Mouse (Mus musculus) adrenal gland, postnatal 36 days (tissue): ENCODE data around the gene Gpx4. TPM values are rescaled to one million over a fixed set of nuclear protein-coding genes. Genes with fewer than 3 reads are reported as not detected.

Source experiments
- DNase-seq, 2 experiments: peaks; one replicate each; pipeline ENCODE4 v3.0.0; 2021; ENCODE audit warnings: mixed read lengths in 1 of 2
- total RNA-seq, 2 experiments: library from RNA; stranded (reverse); gene quantifications; 2 replicates each; pipeline ENCODE4 v1.2.3; 2021

Gpx4 gene
- total RNA-seq, 2 experiments from 2014 or later: 1,198 to 1,301 TPM

GRCm38 (mm10) chr10:80072623-80073489 is 25.9 kb downstream of the Gpx4 start:
- DNase-seq: peak in 1 of 2 experiments; percentile 54

- DNase-seq: peak; percentile 87 to 88
Measured at GRCm38 (mm10) chr10:80074813-80075601, 28.0 kb downstream of the Gpx4 start.

- DNase-seq: no peak
Measured at GRCm38 (mm10) chr10:80075924-80076323, 29.0 kb downstream of the Gpx4 start.

DNA sequence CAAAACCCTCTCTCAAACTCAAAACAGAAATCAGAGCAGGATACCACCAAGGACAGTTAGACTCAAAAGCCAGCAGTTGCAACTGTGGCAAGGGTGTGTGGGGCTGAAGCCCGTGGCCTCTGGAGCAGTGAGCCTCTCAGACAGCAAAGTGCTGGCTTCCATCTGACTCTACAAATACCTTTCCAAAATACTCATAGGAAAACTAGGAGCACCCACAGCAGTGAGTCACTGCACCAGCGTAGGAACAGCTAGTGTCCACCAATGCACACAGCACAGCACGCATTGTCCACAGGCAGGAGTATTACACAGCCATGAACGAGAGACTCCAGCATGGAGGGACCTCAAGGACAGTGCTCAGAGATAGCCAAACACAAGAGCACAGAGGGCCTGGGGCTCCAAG is 29.4 kb downstream of the Gpx4 start:
- no peak for DNase-seq

DNA sequence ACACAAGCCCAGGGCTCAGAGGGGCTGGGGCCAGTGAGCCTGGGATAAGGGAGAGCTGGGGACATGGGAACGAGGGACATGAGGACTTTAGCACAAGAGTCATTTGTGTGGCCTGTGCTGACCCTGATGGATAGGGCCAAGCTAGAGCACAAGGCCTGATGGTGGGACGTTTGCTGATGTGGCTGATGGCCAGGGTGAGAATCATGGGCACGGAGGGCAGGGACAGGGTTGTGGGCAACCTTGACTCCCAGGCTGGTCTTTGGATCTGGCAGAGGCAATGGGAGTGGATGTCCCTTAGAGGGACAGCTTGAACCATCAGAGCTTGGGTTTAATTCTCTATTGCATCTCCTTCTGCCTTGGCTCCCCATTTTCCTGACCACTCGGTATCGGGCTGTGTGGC is 30.3 kb downstream of the Gpx4 start:
- peak in 1 of 2 experiments; percentile 57 for DNase-seq

DNA sequence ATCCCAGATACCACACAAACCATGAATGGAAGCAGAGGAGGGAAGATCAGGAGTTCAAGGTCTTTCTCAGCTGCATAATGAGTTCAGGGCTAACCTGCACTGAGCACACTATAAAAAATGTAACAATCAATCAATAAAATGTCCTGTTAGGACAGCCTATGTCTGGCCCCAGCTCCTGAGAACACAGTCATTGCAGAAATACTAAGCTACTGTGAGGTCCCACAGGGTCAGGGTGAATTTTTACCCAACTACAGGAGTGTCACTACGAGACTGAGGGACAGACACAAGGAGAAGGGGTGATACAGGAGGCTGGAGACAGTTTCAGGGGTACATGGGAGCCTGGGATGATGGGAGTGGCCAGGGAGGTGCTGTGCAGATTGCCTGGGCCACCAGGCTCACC is 31.4 kb downstream of the Gpx4 start:
- DNase-seq: peak in 1 of 2 experiments; percentile 57

DNA sequence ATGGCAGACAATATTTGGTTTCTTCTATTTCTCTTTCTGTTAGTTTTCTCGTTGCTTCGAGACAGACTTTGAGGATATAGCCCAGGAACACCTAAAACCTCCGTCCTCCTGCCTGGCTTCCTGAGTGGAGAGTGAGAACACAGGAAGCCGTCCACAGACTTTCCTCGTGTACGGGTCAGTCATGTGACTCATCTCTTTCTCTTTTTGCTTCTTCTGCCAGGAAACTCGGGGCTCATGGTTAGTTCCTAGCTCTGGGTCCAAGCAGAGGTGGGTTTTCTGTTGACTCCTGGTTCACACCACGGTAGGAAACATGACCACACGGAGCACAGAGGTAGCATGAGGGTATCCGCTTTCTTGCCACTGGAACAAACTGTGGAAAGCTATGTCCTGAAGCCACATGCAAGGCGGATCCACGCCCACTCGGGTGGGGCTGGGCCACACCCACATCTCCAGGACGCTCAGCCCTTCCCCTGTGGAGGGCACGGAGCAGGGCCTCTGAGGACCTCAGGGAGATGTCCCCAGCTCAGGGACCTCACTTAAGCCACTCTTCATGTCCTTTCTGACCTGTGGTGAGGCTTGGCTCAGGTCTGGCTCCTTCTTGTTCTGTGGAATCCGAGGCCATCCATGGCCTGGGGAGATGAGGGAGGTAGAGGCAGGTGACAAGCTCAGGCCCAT is 33.6 kb downstream of the Gpx4 start:
- DNase-seq: no peak

DNA sequence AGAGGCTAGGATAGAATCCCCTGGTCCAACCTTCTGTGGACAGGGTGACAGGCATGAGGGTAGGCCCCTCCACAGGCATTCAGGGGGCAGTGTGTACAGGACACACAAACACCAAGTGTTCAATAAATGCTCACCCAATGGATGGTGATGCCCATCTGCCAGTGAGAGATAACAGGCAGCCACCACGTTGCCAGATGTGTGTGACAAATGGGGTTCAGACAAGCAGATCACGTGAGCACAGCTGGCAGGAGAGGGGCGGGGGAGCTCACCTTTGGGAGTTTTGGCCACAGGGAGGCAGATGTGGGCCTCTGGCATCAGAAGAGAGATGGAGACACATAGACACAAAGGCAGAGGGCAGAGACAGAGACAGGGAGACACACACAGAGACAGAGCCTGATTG is 34.1 kb downstream of the Gpx4 start:
- no peak for DNase-seq

- DNase-seq: peak; percentile 52 to 64
Measured at GRCm38 (mm10) chr10:80084817-80085487, 38.0 kb downstream of the Gpx4 start.

GRCm38 (mm10) chr10:80086847-80087246 is 39.9 kb downstream of the Gpx4 start:
- DNase-seq: peak; percentile 67 to 70

DNA sequence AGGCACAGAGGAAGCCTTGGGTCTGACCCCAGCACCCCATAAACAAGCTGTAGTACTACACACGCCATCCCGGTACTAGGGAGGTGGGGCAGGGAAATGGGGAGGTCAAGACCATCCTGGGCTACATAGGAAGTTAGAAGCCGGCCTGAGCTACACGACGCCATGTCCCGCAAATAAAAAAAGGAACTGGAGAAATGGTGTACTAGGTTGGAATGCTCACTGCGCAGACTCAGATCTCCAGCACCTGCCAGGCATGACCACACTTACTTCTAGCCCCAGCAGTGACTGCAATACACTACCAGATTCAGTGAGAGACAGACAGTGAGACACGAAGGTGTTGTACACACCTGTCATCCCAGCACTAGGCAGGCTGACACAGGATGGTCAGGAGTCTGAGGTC is 40.5 kb downstream of the Gpx4 start:
- DNase-seq: no peak

DNA sequence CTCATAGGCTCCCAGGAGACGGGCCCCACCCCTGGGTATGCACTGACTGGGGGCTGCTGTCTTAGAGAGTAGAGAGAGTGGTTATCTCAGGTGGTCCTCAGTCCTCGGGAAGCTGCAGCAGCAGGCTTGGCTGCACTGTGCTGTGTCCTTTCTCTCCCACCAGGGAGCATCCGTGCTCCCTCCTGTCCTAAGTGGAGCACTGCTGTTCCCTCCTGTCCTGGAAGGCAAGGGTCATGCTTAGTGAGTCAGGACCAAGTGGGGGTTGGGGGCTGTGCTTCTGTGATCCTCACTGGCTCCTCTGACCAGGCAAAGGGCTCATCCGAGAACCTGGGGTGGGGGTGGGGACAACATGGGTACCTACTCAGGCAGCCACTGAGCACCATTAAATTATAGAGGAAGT is 42.2 kb downstream of the Gpx4 start:
- DNase-seq: no peak

DNA sequence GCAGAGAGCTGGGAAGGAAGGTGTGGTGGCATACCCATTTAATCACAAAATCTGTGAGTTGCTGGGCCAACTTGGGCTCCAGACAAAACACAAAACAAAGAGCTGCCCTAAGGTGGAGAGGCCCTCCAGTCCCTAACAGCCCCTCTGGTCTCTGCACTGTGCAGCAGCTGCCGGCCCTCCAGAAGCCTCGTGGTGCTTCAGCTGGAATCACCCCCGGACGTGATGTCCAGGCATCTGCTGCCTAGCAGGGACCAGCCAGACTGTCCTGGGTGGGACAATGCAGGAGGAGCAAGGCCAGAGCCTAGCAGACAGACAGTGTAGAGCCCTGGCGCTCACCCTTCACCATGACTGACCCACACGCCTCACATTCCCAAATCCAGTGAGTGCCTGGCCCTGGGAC is 44.6 kb downstream of the Gpx4 start:
- no peak for DNase-seq

DNA sequence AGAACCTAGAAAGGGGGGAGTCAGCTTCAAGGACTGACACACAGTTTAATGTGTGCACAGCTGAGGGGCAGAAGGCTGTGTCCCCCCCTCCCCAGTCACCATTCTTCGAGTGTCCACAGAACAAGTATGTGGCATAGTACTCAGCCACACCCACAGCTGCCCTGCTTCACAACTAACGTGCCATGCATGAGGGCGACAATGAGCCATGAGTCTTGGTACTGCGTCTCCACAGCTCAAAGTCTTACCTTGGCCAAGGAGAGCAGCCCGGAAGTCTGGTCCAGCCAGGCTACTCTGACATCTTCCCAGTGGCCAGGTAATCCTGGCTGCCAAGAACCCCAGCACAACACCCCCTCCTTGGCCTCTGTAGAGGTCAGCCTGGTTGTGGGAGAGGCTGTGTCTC is 45.7 kb downstream of the Gpx4 start:
- DNase-seq: no peak

DNA sequence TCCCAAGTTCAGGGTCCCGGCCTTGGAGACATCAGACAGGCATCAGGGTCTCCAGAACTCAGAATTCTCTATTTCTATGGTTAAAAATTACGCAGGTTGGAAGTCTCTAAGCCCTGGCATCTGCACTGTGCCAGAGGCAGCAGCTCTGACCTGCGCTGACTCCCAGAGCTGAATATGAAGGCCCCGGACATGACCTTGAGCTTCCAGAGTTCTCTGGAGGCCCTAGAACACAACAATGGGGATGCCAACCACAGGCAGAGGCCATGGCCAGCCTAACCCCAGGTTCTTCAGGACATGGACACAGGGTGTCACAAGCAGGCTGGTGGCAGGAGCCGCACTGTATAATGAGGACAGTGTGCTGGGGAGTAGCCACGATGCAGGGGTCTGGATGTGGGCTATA is 47.1 kb downstream of the Gpx4 start:
- peak; percentile 73 to 75 for DNase-seq

DNA sequence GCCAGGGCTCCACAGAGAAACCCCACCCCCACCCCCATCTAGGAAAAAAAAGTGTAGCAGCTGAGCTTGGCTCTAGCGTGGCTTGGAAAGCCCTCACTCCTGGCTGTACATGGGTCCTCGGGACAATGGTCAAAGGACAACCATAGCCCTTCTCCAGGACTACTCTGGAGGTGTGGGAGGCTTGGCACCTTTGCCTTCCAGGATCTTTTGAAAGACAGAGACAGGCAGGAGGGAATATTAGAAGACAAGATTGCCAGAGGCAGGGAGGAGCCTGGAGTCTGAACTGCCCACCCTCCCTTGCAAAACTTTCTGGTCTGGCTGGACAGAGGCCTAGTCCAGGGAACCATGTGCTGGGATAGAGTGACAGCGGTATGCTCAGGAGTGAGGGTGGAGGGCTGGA is 47.7 kb downstream of the Gpx4 start:
- DNase-seq: no peak

GRCm38 (mm10) chr10:80095547-80095946 is 48.6 kb downstream of the Gpx4 start:
- peak; percentile 63 to 67 for DNase-seq

DNA sequence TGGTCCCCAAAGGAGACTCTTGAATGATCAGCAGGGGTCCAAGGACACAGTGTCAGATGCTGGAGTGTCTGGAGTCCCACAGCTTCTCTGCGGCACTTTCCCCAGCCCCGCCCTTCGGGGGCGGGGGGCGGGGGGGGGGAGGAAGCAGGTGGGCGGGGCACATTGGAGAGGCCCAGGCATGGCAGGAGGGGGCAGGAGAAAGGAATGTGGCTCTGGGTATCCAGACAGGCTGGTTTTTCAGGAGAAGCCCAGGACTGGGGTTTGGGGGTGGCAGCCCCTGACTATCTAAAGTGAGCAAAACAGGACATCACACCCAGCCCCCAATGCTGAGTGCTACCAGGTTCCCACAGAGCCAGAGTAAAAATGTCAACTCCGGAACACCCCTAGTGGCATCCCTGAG is 50.3 kb downstream of the Gpx4 start:
- no peak for DNase-seq

DNA sequence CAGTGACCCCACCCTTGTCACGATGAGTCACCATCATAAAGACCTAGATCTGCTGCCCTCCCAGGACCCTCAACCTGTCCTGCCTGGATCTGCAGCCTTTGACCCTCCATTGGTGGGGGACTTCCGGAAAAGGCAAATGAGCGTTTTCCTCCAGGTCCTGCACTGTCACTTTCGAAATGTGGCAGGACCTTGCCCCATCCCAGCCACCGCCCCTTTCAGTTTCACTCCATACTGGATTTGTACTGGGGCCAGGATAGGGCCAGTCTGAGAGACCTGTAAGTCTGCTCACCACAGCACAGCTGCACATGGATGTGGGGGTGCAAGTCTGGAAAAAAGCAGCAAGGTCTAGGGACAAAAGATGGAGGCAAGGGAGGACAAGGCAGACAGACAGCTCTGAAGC is 51.7 kb downstream of the Gpx4 start:
- peak in 1 of 2 experiments; percentile 53 for DNase-seq

- peak; percentile 83 to 86 for DNase-seq
Measured at GRCm38 (mm10) chr10:80100982-80101381, 54.0 kb downstream of the Gpx4 start.

- DNase-seq: peak; percentile 90 to 95
Measured at GRCm38 (mm10) chr10:80102216-80102915, 55.4 kb downstream of the Gpx4 start.
